Mouse (Mus musculus) NIH3T3 (cell line): ENCODE results near the gene Olfr178.

Experiments used
- DNase-seq: peaks from one replicate; pipeline ENCODE4 v3.0.0-alpha.2; 2012; ENCODE audit warnings: low read depth

Olfr178 gene

DNA sequence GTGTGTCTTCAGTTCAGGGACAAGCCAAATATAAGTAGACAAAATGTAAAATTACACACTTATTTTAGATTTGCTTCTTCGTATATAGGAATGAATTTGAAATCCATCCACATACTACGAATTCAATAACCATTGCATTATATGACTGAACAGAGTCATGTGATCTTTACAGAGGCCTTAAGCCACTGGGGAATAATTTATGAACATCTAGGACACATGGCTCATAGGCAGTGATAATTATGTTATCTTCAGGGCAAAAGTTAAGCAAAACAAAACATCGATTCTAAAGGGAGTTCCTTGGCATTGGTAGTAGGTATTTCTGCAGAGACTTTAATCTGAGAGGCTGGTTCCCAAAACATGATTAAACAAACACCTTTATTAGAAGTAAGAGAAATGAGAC is at the start of gene Olfr178:
Gene Olfr178 (minus strand): TSS at position 101 of the 400 bp plus-strand sequence.
- no peak for DNase-seq

DNA sequence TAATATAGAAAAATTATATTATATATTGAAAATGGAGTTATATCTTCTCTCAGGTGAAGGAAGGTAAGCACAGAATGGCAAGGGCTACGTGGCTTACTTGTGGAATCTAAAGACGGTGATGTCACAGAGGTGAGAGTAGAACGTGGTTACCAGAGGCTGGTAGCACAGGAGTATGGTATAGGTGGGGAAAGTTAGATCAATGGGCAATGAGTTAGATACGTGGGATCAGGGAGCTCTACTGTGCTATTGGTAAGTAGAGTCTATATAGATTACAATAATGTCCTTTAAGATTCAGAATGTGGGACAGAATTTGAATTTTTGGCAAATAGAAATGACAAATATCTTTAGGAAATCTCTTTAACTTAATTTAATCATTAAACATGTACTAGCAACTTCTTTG is 37.4 kb upstream of the Olfr178 start, which contains the start of gene Olfr180:
Gene Olfr180 (minus strand): TSS at position 101 of the 400 bp plus-strand sequence.
- no peak for DNase-seq

DNA sequence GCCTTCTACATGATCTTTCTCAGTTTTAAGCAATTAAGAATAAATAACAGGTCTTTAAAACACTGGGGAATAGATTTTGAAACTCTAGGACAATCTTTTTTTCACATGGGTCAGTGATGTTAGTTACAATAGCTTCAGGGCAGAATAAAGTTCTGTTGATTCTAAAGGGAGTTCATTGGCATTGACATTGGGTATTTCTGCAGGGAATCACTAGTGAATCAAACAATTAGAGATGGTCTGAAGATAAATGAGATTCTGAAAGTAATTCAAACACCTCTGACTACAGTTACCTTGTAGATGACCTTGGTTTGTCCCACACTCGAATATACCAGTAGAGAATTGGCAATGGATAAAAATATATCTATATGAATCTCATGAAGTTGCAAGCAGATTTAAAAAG is 36.8 kb upstream of the Olfr178 start, which contains the start of gene Olfr181:
Gene Olfr181 (minus strand): TSS at position 101 of the 400 bp plus-strand sequence.
- no peak for DNase-seq

DNA sequence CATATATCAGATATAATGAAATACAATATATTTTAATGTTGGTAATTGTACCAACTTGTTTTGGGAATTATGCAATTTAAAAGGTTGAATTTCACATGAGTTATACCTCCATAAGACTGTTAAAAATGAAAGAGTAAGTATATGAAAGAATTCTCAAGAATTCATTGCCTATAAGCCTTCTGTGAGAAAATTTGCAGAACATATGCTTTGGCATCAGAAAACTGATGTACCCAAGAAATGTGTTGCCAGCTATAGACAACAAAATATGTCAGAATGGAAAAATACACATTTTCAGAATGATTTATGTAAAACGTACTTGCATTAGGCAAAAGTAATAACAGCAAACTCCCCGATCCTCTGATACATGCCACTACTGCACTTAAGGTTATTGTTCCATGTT is 7.4 kb downstream of the Olfr178 start:
- DNase-seq, result no peak

DNA sequence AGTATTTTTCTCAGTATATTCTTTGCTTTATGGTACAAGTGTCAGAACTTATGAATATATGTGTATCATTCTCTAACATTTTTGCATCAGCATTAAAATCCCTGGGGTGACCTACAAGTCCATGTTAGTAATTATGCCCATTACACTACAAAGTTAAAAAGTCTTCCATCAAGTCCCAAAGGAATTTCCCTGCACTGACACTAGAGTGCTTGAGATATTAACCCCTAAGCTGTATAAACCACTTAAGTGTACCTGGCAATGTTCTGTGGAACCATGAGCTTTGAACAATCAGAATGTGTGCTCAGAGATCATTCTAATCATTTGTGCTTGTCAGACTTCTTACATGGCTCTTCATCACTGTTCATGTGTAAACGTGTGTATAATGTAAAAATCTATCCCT is 17.2 kb downstream of the Olfr178 start, which contains the start of gene Olfr177:
Gene Olfr177 (minus strand): TSS at position 101 of the 400 bp plus-strand sequence.
- DNase-seq, result no peak

DNA sequence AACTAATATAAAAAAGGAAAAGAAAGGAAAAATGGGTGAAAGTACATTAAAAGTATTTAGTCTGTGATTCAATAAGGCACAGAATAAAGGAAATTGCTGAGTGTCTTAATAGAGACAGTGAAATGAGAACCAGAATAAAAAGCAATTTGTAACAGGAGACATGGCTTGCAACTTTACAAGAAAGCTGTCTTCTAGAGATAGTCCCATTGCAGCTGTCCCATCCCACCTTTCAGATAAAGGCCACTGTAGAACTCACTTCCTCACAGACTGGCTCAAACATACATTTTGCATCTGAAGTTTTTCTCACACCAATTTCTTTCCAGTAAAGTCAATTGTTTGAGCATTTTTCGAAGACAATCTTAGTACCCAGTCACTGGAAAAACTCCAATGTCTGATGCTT is 30.4 kb downstream of the Olfr178 start:
- DNase-seq, result no peak

DNA sequence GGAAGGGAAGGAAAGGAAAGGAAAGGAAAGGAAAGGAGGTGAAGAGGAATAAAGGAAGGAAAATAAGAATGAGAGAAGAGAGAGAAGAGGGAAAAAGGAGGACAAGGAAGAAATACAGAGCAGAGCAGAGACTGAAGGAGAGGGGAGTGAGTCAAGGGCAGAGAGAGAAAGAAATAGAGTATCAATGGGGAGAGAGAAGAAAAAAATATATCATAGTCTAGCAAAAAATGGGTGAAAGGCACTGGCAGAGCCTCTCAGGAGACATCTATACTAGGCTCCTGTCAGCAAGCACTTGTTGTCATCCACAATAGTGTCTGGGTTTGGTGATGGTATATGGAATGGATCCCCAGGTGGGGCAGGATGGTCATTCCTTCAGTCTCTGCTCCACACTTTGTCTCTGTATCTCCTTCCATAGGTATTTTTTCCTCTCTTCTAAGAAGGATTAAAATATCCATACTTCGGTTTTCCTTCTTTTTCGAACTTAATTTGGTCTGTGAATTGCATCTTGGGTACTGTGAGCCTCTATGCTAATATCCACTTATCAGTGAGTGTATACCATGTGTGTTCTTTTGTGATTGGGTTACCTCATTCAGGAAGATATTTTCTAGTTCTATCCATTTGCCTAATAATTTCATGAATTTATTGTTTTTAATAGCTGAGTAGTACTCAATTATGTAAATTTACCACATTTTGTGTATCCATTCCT is 31.7 kb downstream of the Olfr178 start:
- no peak for DNase-seq
